Mouse (Mus musculus) forebrain, embryonic 14.5 days (tissue): ENCODE results near the gene Amhr2. TPM values are rescaled to one million over a fixed set of nuclear protein-coding genes. Genes with fewer than 3 reads are reported as not detected.

Source experiments
- ATAC-seq: fragments of 200-750 bp; cut with Nextera tagmentation; 2 replicates; pipeline ENCODE4 v1.8.0; 2017; ENCODE audit warnings: mild to moderate bottlenecking, moderate library complexity
- DNase-seq: peaks from one replicate; pipeline ENCODE4 v3.0.0-alpha.2; 2015; ENCODE audit warnings: low spot score
- H3K27ac ChIP-seq: fragments of 300-500 bp; sonication (generic); 2 replicates; pipeline ENCODE4 v1.5.1; 2014; ENCODE audit warnings: low read depth, mild to moderate bottlenecking, control low read depth, low read length, moderate library complexity
- H3K27me3 ChIP-seq: fragments of 300-500 bp; sonication (generic); replicated peaks from 2 replicates; pipeline ENCODE4 v1.6.1; 2014; ENCODE audit warnings: low read length, control low read depth, mixed read lengths; ENCODE audit not compliant: control insufficient read depth, insufficient read depth
- H3K36me3 ChIP-seq: fragments of 300-500 bp; sonication (generic); 2 replicates; pipeline ENCODE4 v1.6.1; 2014; ENCODE audit warnings: low read length, control low read depth; ENCODE audit not compliant: control insufficient read depth, insufficient read depth
- H3K4me1 ChIP-seq: fragments of 300-500 bp; sonication (generic); 2 replicates; pipeline ENCODE4 v1.6.1; 2014; ENCODE audit warnings: antibody characterized with exemption, low read length, control low read depth; ENCODE audit not compliant: control insufficient read depth, insufficient read depth
- H3K4me2 ChIP-seq: fragments of 300-500 bp; sonication (generic); 2 replicates; pipeline ENCODE4 v1.6.1; 2014; ENCODE audit warnings: mild to moderate bottlenecking, control low read depth, low read length
- H3K4me3 ChIP-seq: fragments of 300-500 bp; sonication (generic); 2 replicates; pipeline ENCODE4 v1.5.1; 2014; ENCODE audit warnings: low read depth, low read length, control low read depth
- H3K9ac ChIP-seq: fragments of 300-500 bp; sonication (generic); 2 replicates; pipeline ENCODE4 v1.6.1; 2014; ENCODE audit warnings: mild to moderate bottlenecking, low read length, control low read depth, moderate library complexity
- H3K9me3 ChIP-seq: fragments of 300-500 bp; sonication (generic); replicated peaks from 2 replicates; pipeline ENCODE4 v1.6.1; 2016; ENCODE audit warnings: low read length, control low read depth, mixed read lengths; ENCODE audit not compliant: control insufficient read depth
- WGBS: fragments of 180-500 bp; shearing (Covaris S2); extraction: QIAGEN DNeasy Blood & Tissue Kit; methylation state at CpG from one replicate; pipeline ENCODE4 v1.1.7; 2014; 5-methylcytosine and 5-hydroxymethylcytosine counted together
- polyA plus RNA-seq: library from polyadenylated mRNA; unstranded; fragments of >200 nt; fragmentation: Nextera tagmentation; extraction: Ambion mirVana; gene quantifications from 2 replicates; pipeline ENCODE4 v1.2.1, GENCODE M21; 2014

Gene Amhr2
- polyA plus RNA-seq, 1 experiment from 2014 or later, result 0.11 TPM

- Histone ChIP-seq H3K36me3 (peaks cover 23% of the 10 kb centered on the region), H3K4me2 (no peak overlapping the region), H3K4me1 (no peaks in the 10 kb centered on the region), H3K4me3 (no peak overlapping the region), H3K9me3 (no peaks in the 10 kb centered on the region), H3K27ac (no peak overlapping the region), H3K9ac (no peak overlapping the region), H3K27me3 (no peaks in the 10 kb centered on the region)
- ATAC-seq (no peak), DNase-seq (no peak)
- WGBS, result 75% methylated on average over 1 of the region's 1 CpGs
These were observed 24.2 kb upstream of the Amhr2 start for GRCm38 (mm10) chr15:102420986-102421385.

DNA sequence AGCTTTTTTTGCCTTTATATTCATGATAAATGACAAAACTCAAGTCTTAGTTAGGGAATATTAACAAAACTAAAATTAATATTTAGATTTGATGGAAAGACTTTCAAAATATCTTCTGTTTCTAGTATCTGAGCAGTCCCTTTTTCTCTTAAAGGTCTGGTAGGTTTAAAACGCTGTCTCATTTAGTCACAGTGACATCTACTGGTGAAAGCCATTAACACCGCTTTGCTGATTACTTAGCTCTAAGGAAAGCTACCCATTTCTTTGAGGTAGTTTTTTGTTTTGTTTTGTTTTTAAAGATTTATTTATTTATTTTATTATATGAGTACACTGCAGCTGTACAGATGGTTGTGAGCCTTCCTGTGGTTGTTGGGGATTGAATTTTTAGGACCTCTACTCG, 23.7 kb upstream of the Amhr2 start:
- Histone ChIP-seq H3K9ac (no peak overlapping the region), H3K9me3 (no peaks in the 10 kb centered on the region), H3K4me1 (no peaks in the 10 kb centered on the region), H3K27me3 (no peaks in the 10 kb centered on the region), H3K27ac (no peak overlapping the region), H3K4me2 (no peak overlapping the region), H3K36me3 (peaks cover 26% of the 10 kb centered on the region), H3K4me3 (no peak overlapping the region)
- DNase-seq, result peak; percentile 86
- 57% methylated on average over 3 of the region's 3 CpGs for WGBS
- no peak for ATAC-seq

- no peak overlapping the region for H3K9ac ChIP-seq
- H3K4me1 ChIP-seq, result no peaks in the 10 kb centered on the region
- no peak overlapping the region for H3K27ac ChIP-seq
- H3K9me3 ChIP-seq, result no peaks in the 10 kb centered on the region
- H3K36me3 ChIP-seq, result peaks cover 42% of the 10 kb centered on the region
- no peak for ATAC-seq
- no peak for DNase-seq
- H3K4me2 ChIP-seq, result no peak overlapping the region
- no peaks in the 10 kb centered on the region for H3K27me3 ChIP-seq
- WGBS, result 90% methylated on average over 2 of the region's 2 CpGs
- no peak overlapping the region for H3K4me3 ChIP-seq
These were observed 21.4 kb upstream of the Amhr2 start for GRCm38 (mm10) chr15:102423602-102424240.

DNA sequence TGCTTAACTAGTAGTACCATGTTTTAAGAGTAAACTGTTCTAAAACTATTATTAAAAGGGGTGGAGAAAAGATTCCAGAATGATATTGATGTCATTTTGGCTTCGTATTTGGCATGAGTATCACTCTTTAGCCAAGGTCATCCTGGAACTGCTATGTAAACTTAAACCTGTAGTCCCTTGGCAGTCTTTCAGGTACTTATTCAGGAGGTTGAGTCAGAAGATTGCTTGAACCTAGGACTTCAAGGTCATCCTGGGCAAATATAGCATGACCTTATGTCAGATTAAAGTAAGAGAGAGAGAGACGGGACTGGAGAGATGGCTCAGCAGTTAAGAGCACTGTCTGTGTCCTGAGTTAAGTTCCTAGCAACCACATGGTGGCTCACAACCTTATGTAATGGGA, 20.5 kb upstream of the Amhr2 start:
- ATAC-seq, result no peak
- peaks cover 49% of the 10 kb centered on the region for H3K36me3 ChIP-seq

DNA sequence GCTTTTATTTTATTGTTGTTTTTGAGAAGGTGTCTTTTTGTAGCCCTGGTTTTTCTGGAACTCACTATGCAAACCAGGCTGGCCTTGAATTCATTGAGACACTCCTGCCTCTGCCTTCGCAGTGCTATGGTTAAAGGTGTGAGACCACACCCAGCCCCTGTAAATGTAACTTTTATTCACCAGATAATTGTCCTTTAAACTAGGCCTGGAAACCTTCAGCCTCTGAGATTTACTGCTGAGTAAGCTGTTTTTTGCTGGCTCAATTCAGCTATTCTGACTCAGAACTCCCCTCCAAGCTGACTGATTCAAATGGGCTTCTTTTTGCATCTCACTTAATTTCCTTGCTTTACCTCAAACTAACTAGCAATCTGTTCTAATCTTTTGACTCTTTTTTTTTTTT, 18.2 kb upstream of the Amhr2 start:
- no peak overlapping the region for H3K27ac ChIP-seq
- no peaks in the 10 kb centered on the region for H3K27me3 ChIP-seq
- no peaks in the 10 kb centered on the region for H3K4me1 ChIP-seq
- no peak overlapping the region for H3K9ac ChIP-seq
- H3K4me2 ChIP-seq, result no peak overlapping the region
- ATAC-seq (no peak), DNase-seq (no peak)
- peaks cover 69% of the 10 kb centered on the region for H3K36me3 ChIP-seq
- no peaks in the 10 kb centered on the region for H3K9me3 ChIP-seq
- 97% methylated on average over 1 of the region's 1 CpGs for WGBS
- H3K4me3 ChIP-seq, result no peak overlapping the region

More for the DNA sequence above, 20.5 kb upstream of the Amhr2 start:
- Histone ChIP-seq H3K4me3 (no peak overlapping the region), H3K4me2 (no peak overlapping the region), H3K27me3 (no peaks in the 10 kb centered on the region), H3K4me1 (no peaks in the 10 kb centered on the region), H3K9ac (no peak overlapping the region), H3K27ac (no peak overlapping the region), H3K9me3 (no peaks in the 10 kb centered on the region)
- no peak for DNase-seq
- WGBS, result 93% methylated on average over 2 of the region's 2 CpGs

- H3K4me3 ChIP-seq, result no peak overlapping the region
- H3K27ac ChIP-seq, result no peak overlapping the region
- no peak overlapping the region for H3K4me2 ChIP-seq
- DNase-seq, result no peak
- no peaks in the 10 kb centered on the region for H3K9me3 ChIP-seq
- H3K9ac ChIP-seq, result no peak overlapping the region
- peaks cover 90% of the 10 kb centered on the region for H3K36me3 ChIP-seq
- no peak for ATAC-seq
- no peaks in the 10 kb centered on the region for H3K4me1 ChIP-seq
- H3K27me3 ChIP-seq, result no peaks in the 10 kb centered on the region
- WGBS, result 91% methylated on average over 1 of the region's 1 CpGs
These were observed 13.1 kb upstream of the Amhr2 start for GRCm38 (mm10) chr15:102432046-102432445.

- Histone ChIP-seq H3K36me3 (peaks cover 87% of the 10 kb centered on the region), H3K9me3 (no peaks in the 10 kb centered on the region), H3K27me3 (no peaks in the 10 kb centered on the region), H3K4me2 (no peak overlapping the region), H3K4me3 (no peak overlapping the region), H3K9ac (no peak overlapping the region), H3K4me1 (no peaks in the 10 kb centered on the region), H3K27ac (no peak overlapping the region)
- ATAC-seq, result no peak
- 92% methylated on average over 4 of the region's 4 CpGs for WGBS
- DNase-seq, result no peak
These were observed 12.0 kb upstream of the Amhr2 start for GRCm38 (mm10) chr15:102433173-102433572.

GRCm38 (mm10) chr15:102442490-102442889, 2.7 kb upstream of the Amhr2 start:
- Histone ChIP-seq H3K27ac (no peak overlapping the region), H3K36me3 (peaks cover 6% of the 10 kb centered on the region; the same call in 1 of the 2 replicates), H3K4me3 (no peak overlapping the region), H3K9ac (no peak overlapping the region), H3K4me2 (no peak overlapping the region), H3K4me1 (no peaks in the 10 kb centered on the region), H3K27me3 (no peaks in the 10 kb centered on the region), H3K9me3 (no peaks in the 10 kb centered on the region)
- 0 out of 2 replicates have a peak, but pooled peaks have one; percentile 20 for ATAC-seq
- 49% methylated on average over 2 of the region's 2 CpGs for WGBS
- DNase-seq, result peak; percentile 84

DNA sequence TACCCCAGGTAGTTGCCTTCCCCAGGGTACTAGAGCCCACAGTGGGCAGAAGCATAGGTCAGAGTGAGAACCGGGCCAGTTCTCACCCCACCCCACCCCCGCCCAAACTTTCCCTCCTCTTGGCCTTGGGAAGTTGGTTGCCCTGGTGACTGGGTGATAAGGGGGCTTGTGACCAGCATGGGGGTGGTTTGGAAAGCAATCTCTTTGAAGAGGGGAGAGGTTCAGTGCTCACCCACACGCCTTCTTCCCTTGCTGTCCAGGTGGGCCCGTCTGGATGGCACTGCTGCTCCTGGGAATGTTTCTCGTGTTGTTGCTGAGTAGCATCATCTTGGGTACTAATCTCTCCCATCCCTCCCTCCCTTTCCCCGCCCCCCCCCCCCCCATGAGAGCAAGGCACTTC, 1.3 kb downstream of the Amhr2 start:
- no peaks in the 10 kb centered on the region for H3K36me3 ChIP-seq
- no peak overlapping the region for H3K4me2 ChIP-seq
- DNase-seq (no peak), ATAC-seq (no peak)
- H3K4me3 ChIP-seq, result no peak overlapping the region
- H3K27ac ChIP-seq, result no peak overlapping the region
- H3K9me3 ChIP-seq, result no peaks in the 10 kb centered on the region
- 71% methylated on average over 5 of the region's 6 CpGs for WGBS
- H3K4me1 ChIP-seq, result no peaks in the 10 kb centered on the region
- H3K9ac ChIP-seq, result no peak overlapping the region
- no peaks in the 10 kb centered on the region for H3K27me3 ChIP-seq
